In the genomic region with DNA sequence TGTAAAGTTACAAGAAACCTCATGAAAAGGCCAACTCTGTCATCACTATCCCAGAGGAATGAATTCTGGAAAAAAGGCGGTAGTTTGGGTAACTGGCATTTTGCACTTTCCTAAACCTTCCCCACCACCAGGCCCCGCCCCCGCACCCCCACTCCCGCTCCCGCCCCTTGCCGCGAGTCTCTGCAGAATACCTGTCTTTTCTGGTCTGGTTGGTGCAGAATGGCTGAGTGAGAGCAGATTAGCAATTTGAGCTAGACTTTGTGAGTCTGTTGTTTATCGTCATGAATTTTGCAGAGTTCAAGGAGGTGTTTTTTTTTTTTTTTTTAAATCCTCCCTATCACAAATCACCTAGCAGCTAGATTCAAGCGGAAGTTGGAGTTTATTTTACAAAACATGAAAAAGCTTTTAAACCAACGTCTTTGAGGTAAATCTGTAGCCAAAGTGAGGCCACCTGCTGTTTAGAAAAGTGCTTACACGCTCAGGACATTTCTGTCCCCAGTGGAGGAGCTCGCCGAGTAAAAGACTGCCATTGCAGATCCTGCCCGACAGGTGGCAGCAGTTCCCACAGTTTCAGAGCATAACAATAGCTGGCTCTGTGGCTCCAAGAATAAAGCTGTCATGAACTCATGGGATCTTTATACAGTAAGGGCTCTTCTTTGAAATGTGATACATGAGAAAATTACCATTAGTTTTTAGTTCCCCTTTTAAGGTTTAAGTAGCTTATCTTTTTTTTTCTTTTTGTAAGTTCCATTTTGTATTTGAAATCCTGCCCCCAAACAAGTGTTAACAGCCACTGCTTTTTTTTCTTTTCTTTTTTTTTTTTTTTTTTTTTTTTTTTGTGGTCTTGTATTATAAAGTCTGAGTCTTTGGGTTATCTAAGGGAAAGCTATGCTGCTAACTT, we compare ENCODE assay signal across 8 mouse cellular contexts.
DNase-seq lines count a peak whose midpoint lies in the region; ATAC-seq lines count a peak whose summit lies in the region.

No protein-coding gene starts in this region.

- peak; percentile 90 for DNase-seq in adrenal gland, postnatal 10 days
- peak; percentile 90 for DNase-seq in embryonic facial prominence, embryonic 10.5 days (ENCODE audit: low spot score)
- peak; percentile 24 for DNase-seq in gonadal fat pad, adult 2 months (ENCODE audit: low read depth)
- DNase-seq in left cerebral cortex, postnatal 25 days (ENCODE audit: low spot score in 2 of 2), result peak; percentile 90 to 94
- peak; percentile 85 for DNase-seq in midbrain, embryonic 10.5 days (ENCODE audit: low spot score)
- peak; percentile 81 to 82 for DNase-seq in right cerebral cortex, postnatal 36 days (ENCODE audit: low spot score in 2 of 2)
- peak; percentile 76 to 82 for DNase-seq in urinary bladder, postnatal 4 days (ENCODE audit: low spot score in 2 of 2)

- ATAC-seq in intestine, embryonic 16.5 days, result peak; percentile 89

- H3K27ac ChIP-seq in embryonic facial prominence, embryonic 10.5 days (replicated peaks), result no peak overlapping the region
- H3K27ac ChIP-seq in intestine, embryonic 16.5 days (ENCODE audit: low read length), result no peak overlapping the region
- no peak overlapping the region for H3K27ac ChIP-seq in midbrain, embryonic 10.5 days (replicated peaks)

- WGBS in embryonic facial prominence, embryonic 10.5 days, result 3% methylated on average over 14 of the region's 14 CpGs
- WGBS in intestine, embryonic 16.5 days, result 3% methylated on average over 14 of the region's 14 CpGs
- 4% methylated on average over 14 of the region's 14 CpGs for WGBS in midbrain, embryonic 10.5 days

- H3K4me2 ChIP-seq in intestine, embryonic 16.5 days (ENCODE audit: low read depth, low read length), result peak overlapping the region; percentile 43

- H3K9ac ChIP-seq in intestine, embryonic 16.5 days (ENCODE audit: low read depth, low read length), result no peak overlapping the region

- H3K36me3 ChIP-seq in embryonic facial prominence, embryonic 10.5 days (replicated peaks), result no peaks in the 10 kb centered on the region
- no peaks in the 10 kb centered on the region for H3K36me3 ChIP-seq in intestine, embryonic 16.5 days (ENCODE audit: control insufficient read depth, insufficient read depth, low read length)
- no peaks in the 10 kb centered on the region for H3K36me3 ChIP-seq in midbrain, embryonic 10.5 days

- peaks cover 15% of the 10 kb centered on the region for H3K4me1 ChIP-seq in embryonic facial prominence, embryonic 10.5 days
- H3K4me1 ChIP-seq in intestine, embryonic 16.5 days (ENCODE audit: control insufficient read depth, insufficient read depth, low read length), result no peaks in the 10 kb centered on the region
- peaks cover 9% of the 10 kb centered on the region; the same call in 1 of the 2 replicates for H3K4me1 ChIP-seq in midbrain, embryonic 10.5 days

- H3K27me3 ChIP-seq in embryonic facial prominence, embryonic 10.5 days (replicated peaks; ENCODE audit: low read depth, poor library complexity, severe bottlenecking), result no peaks in the 10 kb centered on the region
- no peaks in the 10 kb centered on the region for H3K27me3 ChIP-seq in intestine, embryonic 16.5 days (replicated peaks; ENCODE audit: control insufficient read depth, insufficient read depth, low read length)
- peaks cover 6% of the 10 kb centered on the region; the same call in 1 of the 2 replicates for H3K27me3 ChIP-seq in midbrain, embryonic 10.5 days (ENCODE audit: low read depth, poor library complexity, severe bottlenecking)

- intact Hi-C loops in left cerebral cortex, postnatal 25 days (cut with DNase I), result loop anchor here (1.0 to 5.0 kb wide), 3 partner anchors 72 to 444 kb away; no protein-coding TSS in a partner anchor

- H3K4me3 ChIP-seq in embryonic facial prominence, embryonic 10.5 days, result peak overlapping the region; percentile 43
- H3K4me3 ChIP-seq in intestine, embryonic 16.5 days (ENCODE audit: low read length), result no peak overlapping the region; the same call in 1 of the 2 replicates
- H3K4me3 ChIP-seq in midbrain, embryonic 10.5 days, result no peak overlapping the region

- H3K9me3 ChIP-seq in embryonic facial prominence, embryonic 10.5 days, result no peaks in the 10 kb centered on the region
- H3K9me3 ChIP-seq in intestine, embryonic 16.5 days (ENCODE audit: control insufficient read depth, low read length), result no peaks in the 10 kb centered on the region
- H3K9me3 ChIP-seq in midbrain, embryonic 10.5 days (replicated peaks), result no peaks in the 10 kb centered on the region

Comparison
In these comparisons a context has a peak if more than half of its experiments do, and no peak if none do; other contexts are left out.
1. DNase-seq: peak in every context shown above with its lines; median percentile 92 in left cerebral cortex, postnatal 25 days; 90 in adrenal gland, postnatal 10 days; 90 in embryonic facial prominence, embryonic 10.5 days; 85 in midbrain, embryonic 10.5 days; 82 in right cerebral cortex, postnatal 36 days; 79 in urinary bladder, postnatal 4 days; 24 in gonadal fat pad, adult 2 months.